Mouse (Mus musculus) bone marrow macrophage, adult 2 months (primary cell): ENCODE data around the gene Vapa.

ENCODE experiments used
- CTCF ChIP-seq: IDR thresholded peaks from 2 replicates; pipeline ENCODE4 v1.5.1; 2012; ENCODE audit warnings: low read depth, mild to moderate bottlenecking, low read length, moderate library complexity
- POLR2A ChIP-seq: IDR thresholded peaks from 2 replicates; pipeline ENCODE4 v1.6.1; 2012; ENCODE audit warnings: mild to moderate bottlenecking, low read depth, low read length, borderline replicate concordance

DNA sequence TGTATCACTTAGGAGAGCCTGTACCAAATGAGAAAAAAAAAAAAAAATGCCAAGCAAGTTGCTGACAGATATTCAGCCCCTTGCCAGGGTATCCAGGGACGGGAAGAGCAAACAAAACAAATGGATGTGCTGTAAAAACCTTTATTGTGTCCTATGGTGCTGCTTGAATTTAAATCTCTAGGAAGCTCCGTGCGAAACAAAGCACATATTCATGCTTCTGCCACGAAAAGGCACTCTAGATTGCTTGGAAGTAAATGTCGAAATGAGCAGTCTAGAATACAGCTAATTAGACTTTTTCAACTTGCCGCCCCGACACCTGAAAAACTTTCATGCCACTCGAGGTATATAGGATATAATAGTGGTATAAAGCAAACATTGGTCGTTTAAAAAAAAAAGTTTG lies 1.1 kb upstream of the Vapa start:
- TF ChIP-seq POLR2A (no peak), CTCF (no peak)
